In genomic region chr10:41935476-41935829, GRCm38 (mm10) we compare ENCODE assay signal across 10 mouse cellular contexts.
A peak's percentile ranks its signal among the peaks of the same experiment; 100 is the strongest.
DNase-seq lines count a peak whose midpoint lies in the region; ATAC-seq lines count a peak whose summit lies in the region.
"Had no signal": no experiment of that assay in that cellular context is flagged by ENCODE, and none has a peak within 500 bp of the region (broad histone marks: within the 10 kb centered on the region; RNA-seq: fewer than 3 reads in every experiment).

No protein-coding gene starts in this region.

- no peak overlapping the region for H3K4me3 ChIP-seq in forebrain, embryonic 10.5 days
- no peak overlapping the region for H3K4me3 ChIP-seq in forebrain, embryonic 11.5 days (ENCODE audit: low read depth, low read length)
- H3K4me3 ChIP-seq in hindbrain, embryonic 16.5 days (ENCODE audit: low read length), result no peak overlapping the region

- H3K4me2 ChIP-seq in forebrain, embryonic 11.5 days (ENCODE audit: low read depth, low read length, severe bottlenecking), result no peak overlapping the region
- H3K4me2 ChIP-seq in hindbrain, embryonic 16.5 days (ENCODE audit: low read length), result no peak overlapping the region; the same call in 1 of the 2 replicates

- 0 out of 2 replicates have a peak overlapping the region, but pooled peaks have one; percentile 78 for H3K27ac ChIP-seq in forebrain, embryonic 10.5 days
- H3K27ac ChIP-seq in forebrain, embryonic 11.5 days (ENCODE audit: low read depth, low read length), result no peak overlapping the region
- peak overlapping the region; percentile 83 for H3K27ac ChIP-seq in hindbrain, embryonic 16.5 days (ENCODE audit: low read depth, low read length)

- ATAC-seq in forebrain, embryonic 11.5 days (replicated peaks; ENCODE audit: low FRiP score), result no peak
- ATAC-seq in hindbrain, embryonic 16.5 days, result no peak

- peaks cover 38% of the 10 kb centered on the region for H3K4me1 ChIP-seq in forebrain, embryonic 10.5 days
- peaks cover 7% of the 10 kb centered on the region; the same call in 1 of the 2 replicates for H3K4me1 ChIP-seq in forebrain, embryonic 11.5 days (replicated peaks; ENCODE audit: control insufficient read depth, insufficient read depth, low read length)
- H3K4me1 ChIP-seq in hindbrain, embryonic 16.5 days (ENCODE audit: control insufficient read depth, insufficient read depth, low read depth, low read length), result peaks cover 33% of the 10 kb centered on the region

- H3K36me3 ChIP-seq in forebrain, embryonic 10.5 days (replicated peaks), result no peaks in the 10 kb centered on the region
- no peaks in the 10 kb centered on the region for H3K36me3 ChIP-seq in forebrain, embryonic 11.5 days (ENCODE audit: control insufficient read depth, insufficient read depth, low read length)
- no peaks in the 10 kb centered on the region for H3K36me3 ChIP-seq in hindbrain, embryonic 16.5 days (ENCODE audit: control insufficient read depth, insufficient read depth, low read length)

- no peak overlapping the region for H3K9ac ChIP-seq in forebrain, embryonic 11.5 days (ENCODE audit: low read length)
- no peak overlapping the region for H3K9ac ChIP-seq in hindbrain, embryonic 16.5 days (ENCODE audit: low read depth, low read length)

- no peaks in the 10 kb centered on the region; the same call in 1 of the 2 replicates for H3K27me3 ChIP-seq in forebrain, embryonic 10.5 days (ENCODE audit: poor library complexity, severe bottlenecking)
- H3K27me3 ChIP-seq in forebrain, embryonic 11.5 days (ENCODE audit: control insufficient read depth, insufficient read depth, low read length), result no peaks in the 10 kb centered on the region
- H3K27me3 ChIP-seq in hindbrain, embryonic 16.5 days (replicated peaks; ENCODE audit: control insufficient read depth, insufficient read depth, low read length), result no peaks in the 10 kb centered on the region

- H3K9me3 ChIP-seq in forebrain, embryonic 10.5 days, result no peaks in the 10 kb centered on the region
- no peaks in the 10 kb centered on the region for H3K9me3 ChIP-seq in forebrain, embryonic 11.5 days (ENCODE audit: control insufficient read depth, low read length)
- no peaks in the 10 kb centered on the region for H3K9me3 ChIP-seq in hindbrain, embryonic 16.5 days (ENCODE audit: control insufficient read depth, low read length)

- no peak for DNase-seq in forebrain, embryonic 10.5 days (ENCODE audit: extremely low spot score, low spot score)
- DNase-seq in forebrain, embryonic 11.5 days (ENCODE audit: low spot score), result no peak
- peak; percentile 26 to 47 for DNase-seq in left cerebral cortex, adult 18-20 months (ENCODE audit: low spot score in 2 of 2)
- DNase-seq in left cerebral cortex, postnatal 4 days, result no peak
- peak; percentile 15 for DNase-seq in naive thymus-derived CD4-positive, alpha-beta T cell, adult 2 months (ENCODE audit: low read depth)
- DNase-seq in retina, postnatal 1 day, result no peak
- no peak for DNase-seq in urinary bladder, postnatal 14 days (ENCODE audit: low spot score)
- DNase-seq: lung, adult 2 months; thymus, postnatal 36 days had no signal

- intact Hi-C loops in left cerebral cortex, postnatal 4 days (cut with DNase I), result no loop called here

Comparison
In these comparisons a context has a peak if more than half of its experiments do, and no peak if none do; other contexts are left out.
1. DNase-seq: peak in left cerebral cortex, adult 18-20 months (2 of 2) and naive thymus-derived CD4-positive, alpha-beta T cell, adult 2 months (single experiment); none in forebrain, embryonic 10.5 days (single experiment), forebrain, embryonic 11.5 days (single experiment), left cerebral cortex, postnatal 4 days (single experiment), retina, postnatal 1 day (single experiment) and urinary bladder, postnatal 14 days (single experiment).